Mouse (Mus musculus) hindbrain, embryonic 15.5 days (tissue): ENCODE results near the gene N4bp1. TPM values are rescaled to one million over a fixed set of nuclear protein-coding genes. Genes with fewer than 3 reads are reported as not detected.

Source experiments
- ATAC-seq: fragments of 200-750 bp; cut with Nextera tagmentation; 2 replicates; pipeline ENCODE4 v1.8.0; 2017; ENCODE audit warnings: low read depth, moderate number of reproducible peaks, moderate TSS enrichment; ENCODE audit not compliant: low FRiP score
- H3K27ac ChIP-seq: fragments of 300-500 bp; sonication (generic); replicated peaks from 2 replicates; pipeline ENCODE4 v1.5.1; 2015; ENCODE audit warnings: mild to moderate bottlenecking, inconsistent platforms
- H3K27me3 ChIP-seq: fragments of 300-500 bp; sonication (generic); 2 replicates; pipeline ENCODE4 v1.6.1; 2015; ENCODE audit warnings: control low read depth, inconsistent platforms
- H3K36me3 ChIP-seq: fragments of 300-500 bp; sonication (generic); 2 replicates; pipeline ENCODE4 v1.6.1; 2015; ENCODE audit warnings: control low read depth, inconsistent platforms
- H3K4me1 ChIP-seq: fragments of 300-500 bp; sonication (generic); replicated peaks from 2 replicates; pipeline ENCODE4 v1.6.1; 2015; ENCODE audit warnings: control low read depth, inconsistent platforms
- H3K4me2 ChIP-seq: fragments of 300-500 bp; sonication (generic); 2 replicates; pipeline ENCODE4 v1.6.1; 2015; ENCODE audit warnings: moderate library complexity, mild to moderate bottlenecking, inconsistent platforms
- H3K4me3 ChIP-seq: fragments of 300-500 bp; sonication (generic); 2 replicates; pipeline ENCODE4 v1.5.1; 2015; ENCODE audit warnings: mild to moderate bottlenecking, inconsistent platforms
- H3K9ac ChIP-seq: fragments of 300-500 bp; sonication (generic); 2 replicates; pipeline ENCODE4 v1.6.1; 2015; ENCODE audit warnings: inconsistent platforms
- H3K9me3 ChIP-seq: fragments of 300-500 bp; sonication (generic); 2 replicates; pipeline ENCODE4 v1.6.1; 2016; ENCODE audit warnings: control low read depth, inconsistent platforms
- WGBS: fragments of 180-500 bp; shearing (Covaris S2); methylation state at CpG from one replicate; pipeline ENCODE4 v1.1.7; 2015; 5-methylcytosine and 5-hydroxymethylcytosine counted together
- polyA plus RNA-seq: library from polyadenylated mRNA; unstranded; fragments of >200 nt; fragmentation: Nextera tagmentation; extraction: Ambion mirVana; gene quantifications from 2 replicates; pipeline ENCODE4 v1.2.1, GENCODE M21; 2015

The N4bp1 gene
- polyA plus RNA-seq, 1 experiment from 2014 or later = 9.6 TPM

DNA sequence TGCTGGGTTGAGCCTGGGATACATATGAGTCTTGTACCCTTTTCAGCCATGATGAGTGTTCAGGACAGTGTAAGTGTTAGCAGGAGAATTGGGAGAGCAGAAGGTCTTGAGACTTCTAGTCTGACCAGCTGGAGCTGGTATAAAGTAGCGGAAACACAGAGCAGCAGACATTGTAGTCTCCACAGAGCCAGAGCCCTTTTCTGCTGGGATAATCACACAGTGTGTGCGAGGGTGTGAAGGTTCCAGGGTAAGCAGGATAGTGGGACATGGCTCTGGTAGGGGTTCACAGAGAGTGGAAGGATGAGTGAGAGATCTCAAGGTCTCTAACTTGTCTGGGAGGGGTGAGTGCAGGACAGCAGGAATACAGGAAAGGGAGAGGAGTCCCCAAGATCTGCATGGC, 33.0 kb upstream of the N4bp1 start:
- Histone ChIP-seq H3K4me3 (no peak overlapping the region), H3K27me3 (no peaks in the 10 kb centered on the region), H3K4me2 (no peak overlapping the region), H3K9ac (no peak overlapping the region), H3K4me1 (0 out of 2 replicates have a peak, but pooled peaks cover 9% of the 10 kb centered on the region), H3K36me3 (no peaks in the 10 kb centered on the region), H3K9me3 (no peaks in the 10 kb centered on the region), H3K27ac (no peak overlapping the region)
- ATAC-seq = no peak
- 95% methylated on average over 2 of the region's 2 CpGs for WGBS

GRCm38 (mm10) chr8:86917689-86918088, 32.6 kb upstream of the N4bp1 start:
- WGBS = 89% methylated on average over 2 of the region's 2 CpGs
- H3K36me3 ChIP-seq = no peaks in the 10 kb centered on the region

DNA sequence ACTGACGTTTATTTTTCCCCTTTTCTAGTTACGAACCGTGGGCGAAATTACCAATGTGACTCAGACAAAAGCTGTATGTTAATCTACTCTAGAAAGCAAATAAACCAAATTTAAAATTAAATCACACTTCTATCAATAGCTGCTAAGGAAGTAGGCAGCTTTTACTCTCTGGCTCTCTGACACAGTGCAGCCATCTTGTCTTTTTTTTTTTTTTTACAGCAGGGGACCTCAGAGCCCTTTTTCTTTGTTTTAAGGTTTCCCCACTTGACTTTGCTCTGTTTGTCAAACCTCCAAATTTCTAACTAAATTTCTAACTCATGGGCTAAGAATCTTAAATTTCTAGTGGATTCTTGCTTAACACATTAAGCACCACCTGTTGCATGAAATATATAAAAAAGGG, 31.3 kb upstream of the N4bp1 start:
- Histone ChIP-seq H3K36me3 (no peaks in the 10 kb centered on the region), H3K27me3 (no peaks in the 10 kb centered on the region), H3K27ac (no peak overlapping the region), H3K4me3 (no peak overlapping the region), H3K4me2 (no peak overlapping the region), H3K4me1 (0 out of 2 replicates have a peak, but pooled peaks cover 9% of the 10 kb centered on the region), H3K9me3 (no peaks in the 10 kb centered on the region), H3K9ac (no peak overlapping the region)
- WGBS = 92% methylated on average over 4 of the region's 4 CpGs
- ATAC-seq = no peak

More at GRCm38 (mm10) chr8:86917689-86918088, 32.6 kb upstream of the N4bp1 start:
- no peaks in the 10 kb centered on the region for H3K27me3 ChIP-seq
- no peak overlapping the region for H3K27ac ChIP-seq
- no peak for ATAC-seq
- H3K9ac ChIP-seq = no peak overlapping the region
- H3K4me1 ChIP-seq = 0 out of 2 replicates have a peak, but pooled peaks cover 9% of the 10 kb centered on the region
- H3K9me3 ChIP-seq = no peaks in the 10 kb centered on the region
- H3K4me3 ChIP-seq = no peak overlapping the region
- no peak overlapping the region for H3K4me2 ChIP-seq

- Histone ChIP-seq H3K27me3 (no peaks in the 10 kb centered on the region), H3K4me2 (no peak overlapping the region), H3K4me1 (no peaks in the 10 kb centered on the region), H3K9ac (no peak overlapping the region), H3K9me3 (no peaks in the 10 kb centered on the region), H3K27ac (no peak overlapping the region), H3K36me3 (no peaks in the 10 kb centered on the region), H3K4me3 (no peak overlapping the region)
- WGBS = 91% methylated on average over 8 of the region's 8 CpGs
- no peak for ATAC-seq
Observed at GRCm38 (mm10) chr8:86911136-86911535, 26.1 kb upstream of the N4bp1 start.

- Histone ChIP-seq H3K36me3 (no peaks in the 10 kb centered on the region), H3K4me2 (no peak overlapping the region), H3K27ac (no peak overlapping the region), H3K9me3 (no peaks in the 10 kb centered on the region), H3K27me3 (no peaks in the 10 kb centered on the region), H3K4me1 (no peaks in the 10 kb centered on the region), H3K9ac (no peak overlapping the region), H3K4me3 (no peak overlapping the region)
- ATAC-seq = no peak
- 84% methylated on average over 7 of the region's 7 CpGs for WGBS
Observed at GRCm38 (mm10) chr8:86910250-86910649, 25.2 kb upstream of the N4bp1 start.

- Histone ChIP-seq H3K27ac (no peak overlapping the region), H3K36me3 (no peaks in the 10 kb centered on the region), H3K4me1 (no peaks in the 10 kb centered on the region), H3K27me3 (no peaks in the 10 kb centered on the region), H3K4me3 (no peak overlapping the region), H3K9ac (no peak overlapping the region), H3K9me3 (no peaks in the 10 kb centered on the region), H3K4me2 (no peak overlapping the region)
- ATAC-seq = 0 out of 2 replicates have a peak, but pooled peaks have one; percentile 38
- WGBS = 16% methylated on average over 6 of the region's 6 CpGs
Observed at GRCm38 (mm10) chr8:86908536-86908935, 23.5 kb upstream of the N4bp1 start.

- WGBS = 81% methylated on average over 10 of the region's 10 CpGs
- no peaks in the 10 kb centered on the region for H3K27me3 ChIP-seq
- no peak overlapping the region for H3K27ac ChIP-seq
- no peaks in the 10 kb centered on the region for H3K36me3 ChIP-seq
- no peak overlapping the region for H3K4me2 ChIP-seq
- H3K9ac ChIP-seq = no peak overlapping the region
- H3K9me3 ChIP-seq = no peaks in the 10 kb centered on the region
- H3K4me3 ChIP-seq = no peak overlapping the region
- no peaks in the 10 kb centered on the region for H3K4me1 ChIP-seq
- ATAC-seq = no peak
Observed at GRCm38 (mm10) chr8:86904911-86905310, 19.9 kb upstream of the N4bp1 start.

GRCm38 (mm10) chr8:86903104-86903503, 18.0 kb upstream of the N4bp1 start:
- Histone ChIP-seq H3K4me2 (no peak overlapping the region), H3K27ac (no peak overlapping the region), H3K27me3 (no peaks in the 10 kb centered on the region), H3K9me3 (no peaks in the 10 kb centered on the region), H3K4me3 (no peak overlapping the region), H3K4me1 (no peaks in the 10 kb centered on the region), H3K9ac (no peak overlapping the region), H3K36me3 (no peaks in the 10 kb centered on the region)
- ATAC-seq = no peak
- 6% methylated on average over 10 of the region's 10 CpGs for WGBS

DNA sequence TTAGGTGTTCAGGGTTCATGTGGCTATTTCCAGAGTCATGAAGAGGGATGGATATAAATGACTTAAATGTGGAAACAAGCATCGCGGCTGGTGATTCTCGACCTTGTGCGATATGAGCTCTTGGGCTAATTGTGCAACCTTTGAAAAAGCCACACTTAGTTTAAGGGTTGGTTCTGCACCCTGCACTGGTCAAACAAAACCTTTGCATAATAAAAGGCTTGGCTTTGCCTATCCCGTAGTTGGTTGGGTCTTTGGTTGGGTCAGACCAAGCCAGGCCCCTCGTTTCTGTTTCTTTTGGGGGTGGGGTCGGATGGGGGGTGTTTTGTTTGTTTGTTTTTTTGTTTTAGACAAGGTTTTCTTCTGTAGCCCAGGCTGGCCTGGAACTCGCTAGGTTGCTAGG, 17.6 kb upstream of the N4bp1 start:
- Histone ChIP-seq H3K4me3 (no peak overlapping the region), H3K27me3 (no peaks in the 10 kb centered on the region), H3K9ac (no peak overlapping the region), H3K36me3 (no peaks in the 10 kb centered on the region), H3K9me3 (no peaks in the 10 kb centered on the region), H3K4me2 (no peak overlapping the region), H3K4me1 (no peaks in the 10 kb centered on the region), H3K27ac (no peak overlapping the region)
- no peak for ATAC-seq
- 74% methylated on average over 8 of the region's 8 CpGs for WGBS

- Histone ChIP-seq H3K27me3 (no peaks in the 10 kb centered on the region), H3K4me2 (no peak overlapping the region), H3K9me3 (no peaks in the 10 kb centered on the region), H3K27ac (no peak overlapping the region), H3K4me1 (no peaks in the 10 kb centered on the region), H3K4me3 (no peak overlapping the region), H3K36me3 (no peaks in the 10 kb centered on the region), H3K9ac (no peak overlapping the region)
- no peak; the same call in 1 of the 2 replicates for ATAC-seq
- WGBS = 67% methylated on average over 5 of the region's 5 CpGs
Observed at GRCm38 (mm10) chr8:86901972-86902371, 16.9 kb upstream of the N4bp1 start.

DNA sequence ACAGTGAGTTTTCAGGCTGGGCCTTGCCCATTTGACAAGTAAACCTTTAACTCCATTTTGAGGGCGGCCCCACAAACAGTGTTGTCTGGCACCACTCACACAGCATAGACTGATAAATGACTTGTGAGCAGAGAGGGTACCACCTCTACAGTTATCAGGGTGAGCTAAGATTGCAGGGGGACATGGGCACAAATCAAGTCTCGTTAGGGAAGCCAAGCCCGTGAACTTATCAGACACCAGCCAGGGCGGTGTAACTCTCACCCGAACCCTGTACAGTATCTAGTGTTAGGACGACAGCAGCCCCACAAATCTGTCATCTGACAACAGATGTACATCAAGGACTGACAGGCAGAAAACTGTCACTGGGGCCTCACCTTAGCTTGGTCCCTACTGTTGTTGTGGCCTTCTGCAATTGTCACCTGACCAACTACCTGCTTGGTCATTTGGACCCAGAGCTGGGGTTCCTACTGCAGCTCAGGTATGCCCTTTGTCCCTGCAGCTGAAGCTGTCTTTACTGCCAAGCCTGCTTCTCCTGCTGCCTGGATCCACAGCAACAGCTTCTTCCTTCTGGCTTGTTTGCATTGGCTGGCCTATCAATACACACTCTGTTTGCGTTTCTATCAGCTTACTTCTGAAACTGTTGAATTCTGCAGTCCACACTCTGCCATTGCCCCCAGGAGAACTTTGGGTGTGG, 12.8 kb upstream of the N4bp1 start:
- Histone ChIP-seq H3K9ac (no peak overlapping the region), H3K4me1 (no peaks in the 10 kb centered on the region), H3K27ac (no peak overlapping the region), H3K9me3 (no peaks in the 10 kb centered on the region), H3K4me3 (no peak overlapping the region), H3K27me3 (no peaks in the 10 kb centered on the region), H3K4me2 (no peak overlapping the region), H3K36me3 (no peaks in the 10 kb centered on the region)
- ATAC-seq = no peak
- WGBS = 83% methylated on average over 7 of the region's 7 CpGs

DNA sequence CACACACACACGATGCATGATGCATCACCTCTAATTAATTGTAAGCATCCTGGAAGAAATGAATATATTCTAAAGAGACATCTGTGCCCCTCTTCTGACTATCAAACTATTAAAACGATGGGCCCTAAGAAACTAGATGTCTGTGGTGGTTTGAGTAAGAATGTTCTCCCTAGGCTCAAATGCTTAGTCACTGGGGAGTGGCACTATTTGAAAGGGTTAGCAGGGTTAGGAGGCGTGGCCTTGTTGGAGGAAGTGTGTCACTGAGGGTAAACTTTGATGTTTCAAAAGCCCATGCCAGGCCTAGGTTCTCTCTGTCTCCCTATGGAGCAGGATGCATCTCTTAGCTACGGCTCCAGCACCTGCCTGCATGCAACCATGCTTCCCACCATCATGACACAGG, 10.3 kb upstream of the N4bp1 start:
- H3K36me3 ChIP-seq = no peaks in the 10 kb centered on the region
- no peak overlapping the region for H3K4me3 ChIP-seq
- no peak overlapping the region for H3K27ac ChIP-seq
- no peaks in the 10 kb centered on the region for H3K9me3 ChIP-seq
- WGBS = 88% methylated on average over 4 of the region's 4 CpGs
- no peak overlapping the region for H3K4me2 ChIP-seq
- no peak for ATAC-seq
- H3K4me1 ChIP-seq = no peaks in the 10 kb centered on the region
- H3K9ac ChIP-seq = no peak overlapping the region
- no peaks in the 10 kb centered on the region for H3K27me3 ChIP-seq
